Mouse (Mus musculus) naive thymus-derived CD4-positive, alpha-beta T cell, adult 2 months (primary cell): ENCODE data around the gene Eml4.
A peak's percentile ranks its signal among the peaks of the same experiment; 100 is the strongest.

Experiments
- DNase-seq: peaks from one replicate; pipeline ENCODE4 v3.0.0-alpha.2; 2011; ENCODE audit warnings: low read depth

Eml4 gene

GRCm38 (mm10) chr17:83344226-83344625, 6.5 kb upstream of the Eml4 start:
- DNase-seq, result no peak

- no peak for DNase-seq
Measured at GRCm38 (mm10) chr17:83348056-83348822, 2.5 kb upstream of the Eml4 start.

GRCm38 (mm10) chr17:83351119-83351531, 394 bp downstream of the Eml4 start:
- DNase-seq, result no peak

GRCm38 (mm10) chr17:83351601-83352413, 1.1 kb downstream of the Eml4 start:
- DNase-seq, result peak; percentile 56

GRCm38 (mm10) chr17:83352456-83352855, 1.7 kb downstream of the Eml4 start:
- DNase-seq, result no peak

GRCm38 (mm10) chr17:83353011-83353410, 2.3 kb downstream of the Eml4 start:
- DNase-seq, result peak; percentile 52

GRCm38 (mm10) chr17:83353460-83353859, 2.7 kb downstream of the Eml4 start:
- peak; percentile 31 for DNase-seq

GRCm38 (mm10) chr17:83355481-83355880, 4.8 kb downstream of the Eml4 start:
- DNase-seq, result no peak

GRCm38 (mm10) chr17:83359934-83360333, 9.2 kb downstream of the Eml4 start:
- DNase-seq, result no peak

GRCm38 (mm10) chr17:83360796-83361566, 10.2 kb downstream of the Eml4 start:
- no peak for DNase-seq

- DNase-seq, result no peak
Measured at GRCm38 (mm10) chr17:83363081-83363480, 12.3 kb downstream of the Eml4 start.

- DNase-seq, result no peak
Measured at GRCm38 (mm10) chr17:83364296-83364695, 13.6 kb downstream of the Eml4 start.

- DNase-seq, result peak; percentile 36
Measured at GRCm38 (mm10) chr17:83365130-83365529, 14.4 kb downstream of the Eml4 start.

GRCm38 (mm10) chr17:83365614-83366355, 15.1 kb downstream of the Eml4 start:
- no peak for DNase-seq

GRCm38 (mm10) chr17:83367387-83367786, 16.7 kb downstream of the Eml4 start:
- DNase-seq, result peak; percentile 35

- no peak for DNase-seq
Measured at GRCm38 (mm10) chr17:83374123-83374522, 23.4 kb downstream of the Eml4 start.

GRCm38 (mm10) chr17:83375848-83376247, 25.1 kb downstream of the Eml4 start:
- DNase-seq, result no peak

- DNase-seq, result no peak
Measured at GRCm38 (mm10) chr17:83376801-83377200, 26.1 kb downstream of the Eml4 start.

GRCm38 (mm10) chr17:83377755-83378443, 27.2 kb downstream of the Eml4 start:
- DNase-seq, result no peak

GRCm38 (mm10) chr17:83378444-83378762, 27.7 kb downstream of the Eml4 start:
- DNase-seq, result no peak

- DNase-seq, result no peak
Measured at GRCm38 (mm10) chr17:83379366-83379765, 28.6 kb downstream of the Eml4 start.
